9 mouse cellular contexts compared by ENCODE assay signal in the genomic region with DNA sequence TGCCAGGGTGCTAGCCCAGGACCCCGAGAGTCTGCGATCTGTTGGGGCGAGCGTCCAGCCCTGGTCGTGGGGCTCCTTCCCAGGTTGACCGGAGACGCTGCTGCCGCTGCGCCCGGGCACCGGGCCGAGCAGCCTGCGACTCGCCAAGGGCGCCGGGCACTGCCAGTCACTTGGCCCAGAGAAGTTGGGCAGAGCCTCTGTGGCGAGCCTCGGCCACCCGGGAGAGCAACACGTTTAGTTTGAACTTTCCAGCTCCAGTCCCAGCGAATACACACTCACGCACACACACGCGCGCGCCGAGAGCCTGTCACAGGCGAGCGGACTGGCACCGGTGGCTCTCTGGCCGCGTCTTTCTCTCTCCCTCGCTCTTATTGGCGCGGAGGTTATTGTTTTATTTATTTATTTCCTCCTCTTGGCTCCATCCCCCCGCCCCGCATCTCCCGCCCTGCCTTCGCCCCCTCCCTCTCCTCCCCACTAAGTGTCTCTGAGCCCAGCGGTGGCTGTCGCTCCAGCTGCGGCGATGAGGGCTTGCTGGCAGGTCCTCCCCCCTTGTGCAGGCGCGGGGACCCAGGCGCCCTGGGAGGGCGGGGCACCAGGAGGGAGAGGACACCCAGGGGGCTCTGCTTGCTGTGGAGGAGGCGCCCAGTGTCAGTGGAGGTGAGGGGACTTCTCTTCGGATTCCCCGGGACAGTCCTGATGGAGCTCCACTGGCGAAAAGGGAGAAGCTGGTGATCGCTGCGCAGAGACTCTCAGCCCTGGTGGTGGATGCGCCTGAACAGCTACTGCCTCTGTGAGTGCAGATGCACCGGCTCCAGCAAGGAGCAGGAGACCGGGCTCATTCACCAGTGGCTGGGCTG.
A peak's percentile ranks its signal among the peaks of the same experiment; 100 is the strongest.
DNase-seq lines count a peak whose midpoint lies in the region; ATAC-seq and TF ChIP-seq lines count a peak whose summit lies in the region.
"Had no signal": no experiment of that assay in that cellular context is flagged by ENCODE, and none has a peak within 500 bp of the region (broad histone marks: within the 10 kb centered on the region; RNA-seq: fewer than 3 reads in every experiment).

No protein-coding gene starts in this region.

- peak overlapping the region; percentile 66 for H3K4me3 ChIP-seq in gastrocnemius, adult 2 months
- peak overlapping the region; percentile 72 for H3K4me3 ChIP-seq in forebrain, embryonic 16.5 days (replicated peaks; ENCODE audit: low read length)
- H3K4me3 ChIP-seq in hindbrain, embryonic 16.5 days (ENCODE audit: low read length) = peak overlapping the region; percentile 82
- H3K4me3 ChIP-seq: erythroblast, embryonic 14.5 days had no signal

- H3K27me3 ChIP-seq in forebrain, embryonic 16.5 days (replicated peaks; ENCODE audit: control insufficient read depth, insufficient read depth, low read length) = no peaks in the 10 kb centered on the region
- no peaks in the 10 kb centered on the region for H3K27me3 ChIP-seq in hindbrain, embryonic 16.5 days (replicated peaks; ENCODE audit: control insufficient read depth, insufficient read depth, low read length)

- H3K9me3 ChIP-seq in forebrain, embryonic 16.5 days (ENCODE audit: control insufficient read depth, low read length) = no peaks in the 10 kb centered on the region
- no peaks in the 10 kb centered on the region for H3K9me3 ChIP-seq in hindbrain, embryonic 16.5 days (ENCODE audit: control insufficient read depth, low read length)

- peak overlapping the region; percentile 100 for H3K4me2 ChIP-seq in forebrain, embryonic 16.5 days (ENCODE audit: low read length)
- H3K4me2 ChIP-seq in hindbrain, embryonic 16.5 days (ENCODE audit: low read length) = peak overlapping the region; percentile 95

- no peaks in the 10 kb centered on the region for H3K36me3 ChIP-seq in forebrain, embryonic 16.5 days (ENCODE audit: control insufficient read depth, insufficient read depth)
- no peaks in the 10 kb centered on the region for H3K36me3 ChIP-seq in hindbrain, embryonic 16.5 days (ENCODE audit: control insufficient read depth, insufficient read depth, low read length)

- peak overlapping the region; percentile 65 for H3K9ac ChIP-seq in forebrain, embryonic 16.5 days (replicated peaks; ENCODE audit: low read depth, low read length)
- H3K9ac ChIP-seq in hindbrain, embryonic 16.5 days (ENCODE audit: low read depth, low read length) = peak overlapping the region; percentile 75

- intact Hi-C loops in gastrocnemius, adult 2 months (cut with DNase I) = no loop called here

- peak; percentile 86 for ATAC-seq in forebrain, embryonic 16.5 days
- peak; percentile 87 for ATAC-seq in hindbrain, embryonic 16.5 days

- peaks cover 13% of the 10 kb centered on the region for H3K4me1 ChIP-seq in forebrain, embryonic 16.5 days (replicated peaks; ENCODE audit: control insufficient read depth, insufficient read depth, low read length)
- H3K4me1 ChIP-seq in hindbrain, embryonic 16.5 days (ENCODE audit: control insufficient read depth, insufficient read depth, low read depth, low read length) = peaks cover 8% of the 10 kb centered on the region

- peak; percentile 53 for DNase-seq in gastrocnemius, adult 2 months
- no peak for DNase-seq in gastrocnemius, adult 8-10 months (ENCODE audit: low spot score in 2 of 2)
- DNase-seq in cerebellum, adult 11-12 months = peak; percentile 63
- DNase-seq in liver = peak; percentile 3
- peak; percentile 46 for DNase-seq in right cerebral cortex, adult 18-20 months
- DNase-seq in spleen, adult 12 weeks (ENCODE audit: low spot score) = no peak

- TF ChIP-seq CTCF in gastrocnemius, adult 2 months (IDR thresholded peaks at IDR 0.05) = no peak

- WGBS in forebrain, embryonic 16.5 days = under 1% methylated on average over 55 of the region's 56 CpGs
- WGBS in hindbrain, embryonic 16.5 days = under 1% methylated on average over 52 of the region's 56 CpGs

- H3K27ac ChIP-seq in gastrocnemius, adult 2 months = no peak overlapping the region
- H3K27ac ChIP-seq in forebrain, embryonic 16.5 days (ENCODE audit: low read length) = no peak overlapping the region; the same call in 1 of the 2 replicates
- peak overlapping the region; percentile 82 for H3K27ac ChIP-seq in hindbrain, embryonic 16.5 days (ENCODE audit: low read depth, low read length)

Comparison
In these comparisons a context has a peak if more than half of its experiments do, and no peak if none do; other contexts are left out.
1. DNase-seq: peak in gastrocnemius, adult 2 months (single experiment), cerebellum, adult 11-12 months (single experiment), liver (single experiment) and right cerebral cortex, adult 18-20 months (single experiment); none in gastrocnemius, adult 8-10 months (0 of 2) and spleen, adult 12 weeks (single experiment).
2. Peak in every context shown above with its lines, with median percentiles within 50 percentile points of each other: H3K4me3 ChIP-seq.